26 mouse cellular contexts compared by ENCODE assay signal in genomic region chr2:6821593-6821992, GRCm38 (mm10).
DNase-seq lines count a peak whose midpoint lies in the region; ATAC-seq lines count a peak whose summit lies in the region.
"Had no signal": no experiment of that assay in that cellular context is flagged by ENCODE, and none has a peak within 500 bp of the region (broad histone marks: within the 10 kb centered on the region; RNA-seq: fewer than 3 reads in every experiment).

No protein-coding gene starts in this region.

- H3K4me1 ChIP-seq in forebrain, embryonic 15.5 days, result peaks cover 41% of the 10 kb centered on the region
- H3K4me1 ChIP-seq in forebrain, embryonic 14.5 days (ENCODE audit: control insufficient read depth, insufficient read depth, low read length), result peaks cover 13% of the 10 kb centered on the region
- H3K4me1 ChIP-seq: embryonic facial prominence, embryonic 12.5 days; embryonic facial prominence, embryonic 15.5 days; heart, embryonic 12.5 days; heart, embryonic 15.5 days had no signal

- 60% methylated on average over 2 of the region's 2 CpGs for WGBS in forebrain, embryonic 15.5 days
- WGBS in forebrain, embryonic 14.5 days, result 76% methylated on average over 2 of the region's 2 CpGs

- no peak overlapping the region for H3K4me2 ChIP-seq in forebrain, embryonic 15.5 days (replicated peaks)
- H3K4me2 ChIP-seq in forebrain, embryonic 14.5 days (ENCODE audit: low read length), result no peak overlapping the region
- H3K4me2 ChIP-seq: embryonic facial prominence, embryonic 12.5 days; embryonic facial prominence, embryonic 15.5 days; heart, embryonic 12.5 days; heart, embryonic 15.5 days; hindbrain, embryonic 14.5 days had no signal

- no peak overlapping the region for H3K27ac ChIP-seq in forebrain, embryonic 15.5 days (replicated peaks)
- no peak overlapping the region for H3K27ac ChIP-seq in forebrain, embryonic 14.5 days (ENCODE audit: low read depth, low read length)
- H3K27ac ChIP-seq: embryonic facial prominence, embryonic 12.5 days; embryonic facial prominence, embryonic 15.5 days; heart, embryonic 15.5 days; hindbrain, embryonic 14.5 days; hindbrain, postnatal 0 days had no signal

- H3K9me3 ChIP-seq in forebrain, embryonic 15.5 days, result no peaks in the 10 kb centered on the region
- H3K9me3 ChIP-seq in forebrain, embryonic 14.5 days (replicated peaks; ENCODE audit: control insufficient read depth, low read length), result no peaks in the 10 kb centered on the region
- H3K9me3 ChIP-seq: embryonic facial prominence, embryonic 12.5 days; embryonic facial prominence, embryonic 15.5 days; heart, embryonic 12.5 days; heart, embryonic 15.5 days had no signal

- ATAC-seq in forebrain, embryonic 15.5 days (replicated peaks), result 0 out of 2 replicates have a peak, but pooled peaks have one; percentile 36
- no peak; the same call in 1 of the 2 replicates for ATAC-seq in forebrain, embryonic 14.5 days
- peak; percentile 60 for ATAC-seq in megakaryocyte progenitor cell, adult 5-6 weeks (replicated peaks; ENCODE audit: poor library complexity)
- ATAC-seq: CD4-positive, CD25-positive, alpha-beta regulatory T cell, adult 4 months; forebrain, embryonic 16.5 days; hindbrain, postnatal 0 days; inflammation-experienced regulatory T-cells, adult 6 months; intestine, embryonic 16.5 days; Patski had no signal

- H3K9ac ChIP-seq in forebrain, embryonic 15.5 days (replicated peaks), result no peak overlapping the region
- H3K9ac ChIP-seq in forebrain, embryonic 14.5 days (ENCODE audit: low read length), result no peak overlapping the region
- H3K9ac ChIP-seq: embryonic facial prominence, embryonic 12.5 days; embryonic facial prominence, embryonic 15.5 days; heart, embryonic 12.5 days; heart, embryonic 15.5 days; hindbrain, embryonic 14.5 days had no signal

- H3K36me3 ChIP-seq in forebrain, embryonic 15.5 days, result no peaks in the 10 kb centered on the region
- H3K36me3 ChIP-seq in forebrain, embryonic 14.5 days (ENCODE audit: control insufficient read depth, insufficient read depth, low read length), result no peaks in the 10 kb centered on the region
- H3K36me3 ChIP-seq: embryonic facial prominence, embryonic 12.5 days; embryonic facial prominence, embryonic 15.5 days; heart, embryonic 12.5 days; heart, embryonic 15.5 days had no signal

- H3K27me3 ChIP-seq in forebrain, embryonic 15.5 days, result no peaks in the 10 kb centered on the region
- H3K27me3 ChIP-seq in forebrain, embryonic 14.5 days (replicated peaks; ENCODE audit: control insufficient read depth, insufficient read depth, low read length), result no peaks in the 10 kb centered on the region
- H3K27me3 ChIP-seq: embryonic facial prominence, embryonic 12.5 days; embryonic facial prominence, embryonic 15.5 days; heart, embryonic 12.5 days; heart, embryonic 15.5 days; Patski had no signal

- H3K4me3 ChIP-seq in forebrain, embryonic 15.5 days, result no peak overlapping the region
- H3K4me3 ChIP-seq in forebrain, embryonic 14.5 days (ENCODE audit: low read depth, low read length), result no peak overlapping the region
- H3K4me3 ChIP-seq: embryonic facial prominence, embryonic 12.5 days; embryonic facial prominence, embryonic 15.5 days; heart, embryonic 12.5 days; heart, embryonic 15.5 days had no signal

- DNase-seq in forebrain, embryonic 14.5 days (ENCODE audit: low spot score), result no peak
- DNase-seq in 416B (ENCODE audit: low read depth), result peak; percentile 16
- peak; percentile 6 for DNase-seq in MEL-GATA-1-ER (ENCODE audit: extremely low read depth, low read depth)
- DNase-seq in kidney, postnatal 25 days, result no peak
- DNase-seq in spleen, postnatal 10 days (ENCODE audit: low spot score in 2 of 2), result no peak
- DNase-seq: adrenal gland, postnatal 10 days; adrenal gland, postnatal 36 days; cerebellum, adult 18-20 months; cerebellum, adult 9-11 months; gastrocnemius, postnatal 25 days; heart, adult 18-20 months; heart, postnatal 10 days; heart, postnatal 36 days had no signal

Comparison
In these comparisons a context has a peak if more than half of its experiments do, and no peak if none do; other contexts are left out.
1. DNase-seq: peak in 416B (single experiment) and MEL-GATA-1-ER (single experiment); none in forebrain, embryonic 14.5 days (single experiment), kidney, postnatal 25 days (0 of 2) and spleen, postnatal 10 days (0 of 2).